Mouse (Mus musculus) forebrain, postnatal 0 days (tissue): ENCODE data around the gene Kif1b. TPM values are rescaled to one million over a fixed set of nuclear protein-coding genes. Genes with fewer than 3 reads are reported as not detected.

Source experiments
- ATAC-seq: fragments of 200-750 bp; cut with Nextera tagmentation; 2 replicates; pipeline ENCODE4 v1.8.0; 2017; ENCODE audit warnings: mild to moderate bottlenecking, moderate library complexity
- DNase-seq: peaks from one replicate; pipeline ENCODE4 v3.0.0-alpha.2; 2015
- H3K27ac ChIP-seq: fragments of 300-500 bp; sonication (generic); 2 replicates; pipeline ENCODE4 v1.5.1; 2014; ENCODE audit warnings: low read depth, mild to moderate bottlenecking, antibody characterized with exemption, low read length, moderate library complexity, mixed read lengths
- H3K27me3 ChIP-seq: fragments of 300-500 bp; sonication (generic); 2 replicates; pipeline ENCODE4 v1.6.1; 2014; ENCODE audit warnings: mild to moderate bottlenecking, low read length, mixed read lengths; ENCODE audit not compliant: insufficient read depth
- H3K36me3 ChIP-seq: fragments of 300-500 bp; sonication (generic); 2 replicates; pipeline ENCODE4 v1.6.1; 2014; ENCODE audit warnings: mild to moderate bottlenecking, moderate library complexity; ENCODE audit not compliant: insufficient read depth
- H3K4me1 ChIP-seq: fragments of 300-500 bp; sonication (generic); 2 replicates; pipeline ENCODE4 v1.6.1; 2014; ENCODE audit warnings: antibody characterized with exemption; ENCODE audit not compliant: insufficient read depth
- H3K4me2 ChIP-seq: fragments of 300-500 bp; sonication (generic); 2 replicates; pipeline ENCODE4 v1.6.1; 2014; ENCODE audit warnings: low read depth, mild to moderate bottlenecking, moderate library complexity
- H3K4me3 ChIP-seq: fragments of 300-500 bp; sonication (generic); 2 replicates; pipeline ENCODE4 v1.5.1; 2014; ENCODE audit warnings: low read depth, low read length, mixed read lengths
- H3K9ac ChIP-seq: fragments of 300-500 bp; sonication (generic); 2 replicates; pipeline ENCODE4 v1.6.1; 2014; ENCODE audit warnings: mild to moderate bottlenecking
- H3K9me3 ChIP-seq: fragments of 300-500 bp; sonication (generic); 2 replicates; pipeline ENCODE4 v1.6.1; 2016; ENCODE audit warnings: low read length
- CTCF ChIP-seq: sonication (generic); IDR thresholded peaks from 2 replicates; pipeline ENCODE4 v1.5.1; 2016; ENCODE audit warnings: antibody characterized with exemption, control low read depth, low read depth
- WGBS: fragments of 180-500 bp; shearing (Covaris S2); extraction: QIAGEN DNeasy Blood & Tissue Kit; methylation state at CpG from one replicate; pipeline ENCODE4 v1.1.7; 2014; 5-methylcytosine and 5-hydroxymethylcytosine counted together
- polyA plus RNA-seq: library from polyadenylated mRNA; unstranded; fragments of >200 nt; fragmentation: Nextera tagmentation; extraction: Ambion mirVana; gene quantifications from 2 replicates; pipeline ENCODE4 v1.2.1, GENCODE M21; 2015
- total RNA-seq: library from RNA; depleted of rRNA; stranded (reverse); fragments of >200 nt; gene quantifications from 2 replicates; pipeline ENCODE4 v1.2.3, GENCODE M21; 2014; rRNA removed

Gene Kif1b
- total and polyA plus RNA-seq, 2 experiments from 2014 or later = 202 to 270 TPM

GRCm38 (mm10) chr4:149133395-149133794 is 174.1 kb downstream of the Kif1b start:
- Histone ChIP-seq H3K36me3 (peaks cover 13% of the 10 kb centered on the region; the same call in 1 of the 2 replicates), H3K9ac (no peak overlapping the region), H3K4me1 (peaks cover 5% of the 10 kb centered on the region; the same call in 1 of the 2 replicates), H3K4me3 (no peak overlapping the region), H3K4me2 (no peak overlapping the region), H3K27me3 (no peaks in the 10 kb centered on the region), H3K9me3 (no peaks in the 10 kb centered on the region), H3K27ac (no peak overlapping the region)
- TF ChIP-seq CTCF = no peak
- no peak for DNase-seq
- WGBS = 81% methylated on average over 5 of the region's 5 CpGs
- ATAC-seq = no peak

- peaks cover 17% of the 10 kb centered on the region for H3K36me3 ChIP-seq
- H3K27me3 ChIP-seq = no peaks in the 10 kb centered on the region
- no peak for TF ChIP-seq CTCF
- ATAC-seq (no peak), DNase-seq (no peak)
- peaks cover 5% of the 10 kb centered on the region; the same call in 1 of the 2 replicates for H3K4me1 ChIP-seq
- WGBS = 89% methylated on average over 21 of the region's 21 CpGs
- no peaks in the 10 kb centered on the region for H3K9me3 ChIP-seq
- H3K4me3 ChIP-seq = no peak overlapping the region
- no peak overlapping the region for H3K27ac ChIP-seq
- H3K4me2 ChIP-seq = no peak overlapping the region
- H3K9ac ChIP-seq = no peak overlapping the region
Observed at GRCm38 (mm10) chr4:149131789-149132565, 175.5 kb downstream of the Kif1b start.

GRCm38 (mm10) chr4:149131021-149131752 is 176.3 kb downstream of the Kif1b start:
- Histone ChIP-seq H3K4me2 (no peak overlapping the region), H3K9me3 (no peaks in the 10 kb centered on the region), H3K4me1 (no peaks in the 10 kb centered on the region), H3K9ac (no peak overlapping the region), H3K36me3 (peaks cover 17% of the 10 kb centered on the region), H3K4me3 (no peak overlapping the region), H3K27me3 (no peaks in the 10 kb centered on the region), H3K27ac (no peak overlapping the region)
- DNase-seq (no peak), ATAC-seq (no peak)
- WGBS = 89% methylated on average over 23 of the region's 23 CpGs
- TF ChIP-seq CTCF = no peak

GRCm38 (mm10) chr4:149128467-149128866 is 179.0 kb downstream of the Kif1b start:
- Histone ChIP-seq H3K4me3 (no peak overlapping the region), H3K9me3 (no peaks in the 10 kb centered on the region), H3K4me2 (no peak overlapping the region), H3K9ac (no peak overlapping the region), H3K27ac (no peak overlapping the region), H3K27me3 (no peaks in the 10 kb centered on the region), H3K4me1 (no peaks in the 10 kb centered on the region), H3K36me3 (peaks cover 17% of the 10 kb centered on the region)
- no peak for DNase-seq
- WGBS = 85% methylated on average over 18 of the region's 18 CpGs
- no peak for TF ChIP-seq CTCF
- no peak for ATAC-seq

- DNase-seq (no peak), ATAC-seq (peak; percentile 66)
- H3K4me2 ChIP-seq = no peak within 1 kb of the TSS
- H3K27me3 ChIP-seq = no peaks in the 10 kb centered on the region
- no peak within 1 kb of the TSS for H3K9ac ChIP-seq
- H3K27ac ChIP-seq = no peak within 1 kb of the TSS
- H3K4me3 ChIP-seq = no peak within 1 kb of the TSS
- no peak for TF ChIP-seq CTCF
- H3K36me3 ChIP-seq = peaks cover 17% of the 10 kb centered on the region
- no peaks in the 10 kb centered on the region for H3K9me3 ChIP-seq
- 78% methylated on average over 11 of the region's 11 CpGs for whole genome bisulfite sequencing
- H3K4me1 ChIP-seq = no peaks in the 10 kb centered on the region
Observed at GRCm38 (mm10) chr4:149126663-149127062, 180.8 kb downstream of the Kif1b start, which contains the start of gene Cort. Gene Cort (minus strand): TSS chr4:149126763.

Other genes with a start within 250 kb of the Kif1b start
- 61.3 and 66.5 TPM in 2 replicates for gene Pex14, start 207.8 kb downstream of the Kif1b start, total RNA-seq
- 64.8 and 66.6 TPM in 2 replicates for gene Pex14, start 207.8 kb downstream of the Kif1b start, polyA plus RNA-seq
- 18.0 and 20.2 TPM in 2 replicates for gene Dffa, start 203.5 kb downstream of the Kif1b start, total RNA-seq
- 22.3 and 24.3 TPM in 2 replicates for gene Dffa, start 203.5 kb downstream of the Kif1b start, polyA plus RNA-seq
- gene Cort, start 180.9 kb downstream of the Kif1b start, total RNA-seq = 4.5 and 7.5 TPM in 2 replicates
- 7.8 and 10.9 TPM in 2 replicates for gene Cort, start 180.9 kb downstream of the Kif1b start, polyA plus RNA-seq
- 6.5 and 8.2 TPM in 2 replicates for gene Cenps, start 170.1 kb downstream of the Kif1b start, total RNA-seq
- gene Cenps, start 170.1 kb downstream of the Kif1b start, polyA plus RNA-seq = 15.9 and 22.5 TPM in 2 replicates
- 24.1 and 24.8 TPM in 2 replicates for gene Pgd, start 140.9 kb downstream of the Kif1b start, total RNA-seq
- 79.8 and 86.0 TPM in 2 replicates for gene Pgd, start 140.9 kb downstream of the Kif1b start, polyA plus RNA-seq
- 81.0 and 93.3 TPM in 2 replicates for gene Ube4b, start 119.1 kb upstream of the Kif1b start, total RNA-seq
- gene Ube4b, start 119.1 kb upstream of the Kif1b start, polyA plus RNA-seq = 41.0 and 47.6 TPM in 2 replicates
- gene Rbp7, start 147.3 kb upstream of the Kif1b start, total RNA-seq = not detected in 2 replicates
- gene Rbp7, start 147.3 kb upstream of the Kif1b start, polyA plus RNA-seq = 0.30 and 0.49 TPM in 2 replicates
- not detected in 2 replicates for gene Tmem274, start 169.7 kb upstream of the Kif1b start, total RNA-seq
- not detected in 2 replicates for gene Tmem274, start 169.7 kb upstream of the Kif1b start, polyA plus RNA-seq
- gene Nmnat1, start 177.5 kb upstream of the Kif1b start, total RNA-seq = 3.6 and 6.5 TPM in 2 replicates
- gene Nmnat1, start 177.5 kb upstream of the Kif1b start, polyA plus RNA-seq = 4.8 and 6.4 TPM in 2 replicates
- 44.2 and 62.5 TPM in 2 replicates for gene Lzic, start 177.5 kb upstream of the Kif1b start, total RNA-seq
- 38.9 and 46.9 TPM in 2 replicates for gene Lzic, start 177.5 kb upstream of the Kif1b start, polyA plus RNA-seq
- gene Ctnnbip1, start 210.5 kb upstream of the Kif1b start, total RNA-seq = 98.6 and 105 TPM in 2 replicates
- 126 and 134 TPM in 2 replicates for gene Ctnnbip1, start 210.5 kb upstream of the Kif1b start, polyA plus RNA-seq